Comparison of ENCODE assay signal across 9 mouse cellular contexts in genomic region chr1:182088844-182089418, GRCm38 (mm10). TPM values are rescaled to one million over a fixed set of nuclear protein-coding genes. Genes with fewer than 3 reads are reported as not detected.
DNase-seq lines count a peak whose midpoint lies in the region; ATAC-seq lines count a peak whose summit lies in the region.
"Had no signal": no experiment of that assay in that cellular context is flagged by ENCODE, and none has a peak within 500 bp of the region (broad histone marks: within the 10 kb centered on the region; RNA-seq: fewer than 3 reads in every experiment).

No protein-coding gene starts in this region.

- intact Hi-C loops in heart, postnatal 25 days (cut with DNase I) = loop anchor here (5.0 kb wide), 1 partner anchor 67 kb away; no protein-coding TSS in a partner anchor

- H3K36me3 ChIP-seq in embryonic facial prominence, embryonic 13.5 days = no peaks in the 10 kb centered on the region
- H3K36me3 ChIP-seq in hindbrain, embryonic 15.5 days = no peaks in the 10 kb centered on the region
- no peaks in the 10 kb centered on the region for H3K36me3 ChIP-seq in midbrain, embryonic 11.5 days (ENCODE audit: control insufficient read depth, insufficient read depth, low read length)
- H3K36me3 ChIP-seq: G1E had no signal

- peak overlapping the region; percentile 76; the same call in 1 of the 2 replicates for H3K27ac ChIP-seq in embryonic facial prominence, embryonic 13.5 days
- H3K27ac ChIP-seq in hindbrain, embryonic 15.5 days (replicated peaks) = peak overlapping the region; percentile 51
- no peak overlapping the region; the same call in 1 of the 2 replicates for H3K27ac ChIP-seq in midbrain, embryonic 11.5 days (ENCODE audit: low read depth, low read length)

- peaks cover 58% of the 10 kb centered on the region for H3K4me1 ChIP-seq in embryonic facial prominence, embryonic 13.5 days
- H3K4me1 ChIP-seq in hindbrain, embryonic 15.5 days (replicated peaks) = peaks cover 41% of the 10 kb centered on the region
- H3K4me1 ChIP-seq in midbrain, embryonic 11.5 days (ENCODE audit: control insufficient read depth, insufficient read depth, low read length) = peaks cover 14% of the 10 kb centered on the region

- H3K9me3 ChIP-seq in embryonic facial prominence, embryonic 13.5 days = no peaks in the 10 kb centered on the region
- H3K9me3 ChIP-seq in hindbrain, embryonic 15.5 days = no peaks in the 10 kb centered on the region
- no peaks in the 10 kb centered on the region for H3K9me3 ChIP-seq in midbrain, embryonic 11.5 days (ENCODE audit: control insufficient read depth, low read length)
- H3K9me3 ChIP-seq: G1E had no signal

- ATAC-seq in embryonic facial prominence, embryonic 13.5 days (ENCODE audit: insufficient number of reproducible peaks, insufficient read depth, low FRiP score, low TSS enrichment, low read depth) = peak; percentile 33; the same call in 1 of the 2 replicates
- ATAC-seq in hindbrain, embryonic 15.5 days (ENCODE audit: low FRiP score, low read depth) = peak; percentile 39
- ATAC-seq in midbrain, embryonic 11.5 days (ENCODE audit: low FRiP score) = peak; percentile 20; the same call in 1 of the 2 replicates

- H3K9ac ChIP-seq in embryonic facial prominence, embryonic 13.5 days = no peak overlapping the region
- H3K9ac ChIP-seq in hindbrain, embryonic 15.5 days = no peak overlapping the region
- no peak overlapping the region for H3K9ac ChIP-seq in midbrain, embryonic 11.5 days (ENCODE audit: low read length)

- 32% methylated on average over 14 of the region's 14 CpGs for WGBS in embryonic facial prominence, embryonic 13.5 days
- WGBS in hindbrain, embryonic 15.5 days = 38% methylated on average over 14 of the region's 14 CpGs
- 55% methylated on average over 14 of the region's 14 CpGs for WGBS in midbrain, embryonic 11.5 days

- H3K27me3 ChIP-seq in embryonic facial prominence, embryonic 13.5 days = no peaks in the 10 kb centered on the region
- H3K27me3 ChIP-seq in hindbrain, embryonic 15.5 days = no peaks in the 10 kb centered on the region
- no peaks in the 10 kb centered on the region for H3K27me3 ChIP-seq in midbrain, embryonic 11.5 days (ENCODE audit: control insufficient read depth, insufficient read depth, low read length)

- DNase-seq in heart, adult 11 months = peak; percentile 98
- DNase-seq in heart, postnatal 25 days (ENCODE audit: low spot score) = no peak
- DNase-seq in NIH3T3 (ENCODE audit: low read depth) = peak; percentile 74
- peak; percentile 83 for DNase-seq in midbrain, embryonic 11.5 days (ENCODE audit: low spot score, missing footprints)
- DNase-seq in c-Kit-positive CD71-positive TER-119-positive erythroid progenitor cells, embryonic 14.5 days (ENCODE audit: low spot score) = no peak
- no peak for DNase-seq in thymus, postnatal 25 days

- no peak overlapping the region for H3K4me3 ChIP-seq in embryonic facial prominence, embryonic 13.5 days
- no peak overlapping the region for H3K4me3 ChIP-seq in hindbrain, embryonic 15.5 days
- H3K4me3 ChIP-seq in midbrain, embryonic 11.5 days (ENCODE audit: low read depth, low read length) = no peak overlapping the region

- H3K4me2 ChIP-seq in embryonic facial prominence, embryonic 13.5 days = 0 out of 2 replicates have a peak overlapping the region, but pooled peaks have one; percentile 20
- H3K4me2 ChIP-seq in hindbrain, embryonic 15.5 days = no peak overlapping the region
- H3K4me2 ChIP-seq in midbrain, embryonic 11.5 days = no peak overlapping the region

RNA-seq across cellular contexts. Expression of gene Srp9, which starts 35.6 kb away (rescaled TPM):
- total RNA-seq in heart, postnatal 25 days (2021) = 10 to 100 TPM; 39.8 to 42.7 TPM
- polyA plus RNA-seq in embryonic facial prominence, embryonic 13.5 days (2015; fragmentation: Nextera tagmentation; extraction: Ambion mirVana) = 163 and 166 TPM in 2 replicates
- polyA plus RNA-seq in hindbrain, embryonic 15.5 days (2015; fragmentation: Nextera tagmentation; extraction: Ambion mirVana) = 121 and 127 TPM in 2 replicates
- polyA plus RNA-seq in midbrain, embryonic 11.5 days (2014; fragmentation: Nextera tagmentation; extraction: Ambion mirVana) = 158 and 189 TPM in 2 replicates

Comparison
In these comparisons a context has a peak if more than half of its experiments do, and no peak if none do; other contexts are left out.
1. DNase-seq: peak in heart, adult 11 months (single experiment), NIH3T3 (single experiment) and midbrain, embryonic 11.5 days (single experiment); none in heart, postnatal 25 days (single experiment), c-Kit-positive CD71-positive TER-119-positive erythroid progenitor cells, embryonic 14.5 days (single experiment) and thymus, postnatal 25 days (single experiment).
2. Peak in every context shown above with its lines, with median percentiles within 50 percentile points of each other: ATAC-seq.